8 mouse cellular contexts compared by ENCODE assay signal in genomic region chr5:74092833-74093555, GRCm38 (mm10). TPM values are rescaled to one million over a fixed set of nuclear protein-coding genes. Genes with fewer than 3 reads are reported as not detected.
DNase-seq lines count a peak whose midpoint lies in the region; ATAC-seq and TF ChIP-seq lines count a peak whose summit lies in the region.

No protein-coding gene starts in this region.

- peaks cover 21% of the 10 kb centered on the region for H3K4me1 ChIP-seq in forebrain, embryonic 10.5 days
- peaks cover 23% of the 10 kb centered on the region; the same call in 1 of the 2 replicates for H3K4me1 ChIP-seq in heart, embryonic 15.5 days (replicated peaks)
- H3K4me1 ChIP-seq in liver, embryonic 14.5 days (replicated peaks; ENCODE audit: control insufficient read depth in 2 of 2, insufficient read depth in 2 of 2, low read length in 1 of 2) = peaks cover 0 to 10% of the 10 kb centered on the region in 2 experiments
- H3K4me1 ChIP-seq in neural tube, embryonic 11.5 days (ENCODE audit: control insufficient read depth, insufficient read depth, low read length) = no peaks in the 10 kb centered on the region
- H3K4me1 ChIP-seq in stomach, postnatal 0 days (replicated peaks; ENCODE audit: control insufficient read depth, insufficient read depth) = no peaks in the 10 kb centered on the region

- peak; percentile 95 for ATAC-seq in heart, embryonic 15.5 days (replicated peaks; ENCODE audit: insufficient number of reproducible peaks, insufficient read depth, low FRiP score, low read depth)
- ATAC-seq in liver, embryonic 14.5 days (ENCODE audit: insufficient read depth) = peak; percentile 93
- peak; percentile 99 for ATAC-seq in neural tube, embryonic 11.5 days (ENCODE audit: insufficient read depth, low FRiP score, low TSS enrichment)
- peak; percentile 99 for ATAC-seq in stomach, postnatal 0 days (ENCODE audit: low FRiP score, low TSS enrichment)

- TF ChIP-seq EP300 in liver, embryonic 14.5 days (IDR thresholded peaks at IDR 0.05; ENCODE audit: low read depth) = no peak
- TF ChIP-seq EP300 in stomach, postnatal 0 days (optimal IDR thresholded peaks at IDR 0.05) = no peak

- H3K36me3 ChIP-seq in forebrain, embryonic 10.5 days (replicated peaks) = peaks cover 43% of the 10 kb centered on the region
- H3K36me3 ChIP-seq in heart, embryonic 15.5 days = peaks cover 20% of the 10 kb centered on the region; the same call in 1 of the 2 replicates
- peaks cover 5% of the 10 kb centered on the region for H3K36me3 ChIP-seq in liver, embryonic 14.5 days (replicated peaks; ENCODE audit: control insufficient read depth, insufficient read depth, low read depth)
- 0 out of 2 replicates have a peak, but pooled peaks cover 2% of the 10 kb centered on the region for H3K36me3 ChIP-seq in neural tube, embryonic 11.5 days (ENCODE audit: control insufficient read depth, insufficient read depth, low read length)
- H3K36me3 ChIP-seq in stomach, postnatal 0 days (ENCODE audit: control insufficient read depth, insufficient read depth, low read length) = 0 out of 2 replicates have a peak, but pooled peaks cover 3% of the 10 kb centered on the region

- no peaks in the 10 kb centered on the region; the same call in 1 of the 2 replicates for H3K9me3 ChIP-seq in forebrain, embryonic 10.5 days
- no peaks in the 10 kb centered on the region for H3K9me3 ChIP-seq in heart, embryonic 15.5 days (replicated peaks)
- no peaks in the 10 kb centered on the region for H3K9me3 ChIP-seq in liver, embryonic 14.5 days (ENCODE audit: control insufficient read depth, low read length)
- H3K9me3 ChIP-seq in neural tube, embryonic 11.5 days (ENCODE audit: control insufficient read depth, low read length) = no peaks in the 10 kb centered on the region
- no peaks in the 10 kb centered on the region for H3K9me3 ChIP-seq in stomach, postnatal 0 days (ENCODE audit: control insufficient read depth, low read length)

- H3K9ac ChIP-seq in heart, embryonic 15.5 days = peak overlapping the region; percentile 98
- peak overlapping the region; percentile 94 for H3K9ac ChIP-seq in liver, embryonic 14.5 days (replicated peaks)
- H3K9ac ChIP-seq in neural tube, embryonic 11.5 days (ENCODE audit: low read length) = peak overlapping the region; percentile 98
- H3K9ac ChIP-seq in stomach, postnatal 0 days (ENCODE audit: low read length) = peak overlapping the region; percentile 97

- no peak for TF ChIP-seq CTCF in liver, embryonic 14.5 days (IDR thresholded peaks at IDR 0.05; ENCODE audit: low read depth)
- no peak for TF ChIP-seq CTCF in stomach, postnatal 0 days (IDR thresholded peaks at IDR 0.05; ENCODE audit: low read depth)

- H3K4me2 ChIP-seq in heart, embryonic 15.5 days = peak overlapping the region; percentile 76
- peak overlapping the region; percentile 91 for H3K4me2 ChIP-seq in liver, embryonic 14.5 days (ENCODE audit: low read depth)
- peak overlapping the region; percentile 74 for H3K4me2 ChIP-seq in neural tube, embryonic 11.5 days (ENCODE audit: low read depth)
- peak overlapping the region; percentile 72 for H3K4me2 ChIP-seq in stomach, postnatal 0 days (replicated peaks; ENCODE audit: low read depth)

- H3K27me3 ChIP-seq in forebrain, embryonic 10.5 days (ENCODE audit: poor library complexity, severe bottlenecking) = no peaks in the 10 kb centered on the region
- H3K27me3 ChIP-seq in heart, embryonic 15.5 days = no peaks in the 10 kb centered on the region
- no peaks in the 10 kb centered on the region for H3K27me3 ChIP-seq in liver, embryonic 14.5 days (ENCODE audit: control insufficient read depth, insufficient read depth, low read length)
- no peaks in the 10 kb centered on the region for H3K27me3 ChIP-seq in neural tube, embryonic 11.5 days (ENCODE audit: control insufficient read depth, insufficient read depth, low read length)
- no peaks in the 10 kb centered on the region for H3K27me3 ChIP-seq in stomach, postnatal 0 days (ENCODE audit: control insufficient read depth, insufficient read depth, low read length)

- peak overlapping the region; percentile 99 for H3K4me3 ChIP-seq in forebrain, embryonic 10.5 days
- H3K4me3 ChIP-seq in heart, embryonic 15.5 days = peak overlapping the region; percentile 93
- H3K4me3 ChIP-seq in liver, embryonic 14.5 days (ENCODE audit: insufficient read depth in 1 of 2, low read depth in 2 of 2, low read length in 2 of 2) = peak overlapping the region; percentile 85
- H3K4me3 ChIP-seq in neural tube, embryonic 11.5 days (ENCODE audit: low read depth, low read length) = peak overlapping the region; percentile 91
- peak overlapping the region; percentile 86 for H3K4me3 ChIP-seq in stomach, postnatal 0 days (ENCODE audit: low read depth, low read length)

- under 1% methylated on average over 57 of the region's 57 CpGs for WGBS in forebrain, embryonic 10.5 days
- WGBS in heart, embryonic 15.5 days = under 1% methylated on average over 57 of the region's 57 CpGs
- under 1% methylated on average over 57 of the region's 57 CpGs for WGBS in liver, embryonic 14.5 days (ENCODE audit: insufficient replicate concordance)
- WGBS in neural tube, embryonic 11.5 days = under 1% methylated on average over 51 of the region's 57 CpGs
- WGBS in stomach, postnatal 0 days = under 1% methylated on average over 50 of the region's 57 CpGs

- peak overlapping the region; percentile 99 for H3K27ac ChIP-seq in forebrain, embryonic 10.5 days
- peak overlapping the region; percentile 94 for H3K27ac ChIP-seq in heart, embryonic 15.5 days
- H3K27ac ChIP-seq in liver, embryonic 14.5 days = peak overlapping the region; percentile 36
- H3K27ac ChIP-seq in neural tube, embryonic 11.5 days (ENCODE audit: low read depth, low read length) = peak overlapping the region; percentile 83
- H3K27ac ChIP-seq in stomach, postnatal 0 days (replicated peaks) = peak overlapping the region; percentile 94

- DNase-seq in CD8-positive naive resting alpha-beta T cell, adult 2 months (ENCODE audit: low read depth in 2 of 2, low spot score in 2 of 2) = peak; percentile 84
- peak; percentile 91 for DNase-seq in c-Kit-positive CD71-negative TER-119-negative erythroid progenitor cells, embryonic 14.5 days (ENCODE audit: low read depth)
- DNase-seq in forebrain, embryonic 10.5 days (ENCODE audit: extremely low spot score, low spot score) = peak; percentile 95
- peak; percentile 97 to 99 for DNase-seq in kidney, postnatal 25 days
- peak; percentile 93 to 96 (median 95) for DNase-seq in liver, embryonic 14.5 days (ENCODE audit: low read depth in 3 of 3, low spot score in 3 of 3)
- DNase-seq in neural tube, embryonic 11.5 days (ENCODE audit: low spot score) = peak; percentile 93
- DNase-seq in stomach, postnatal 0 days (ENCODE audit: low spot score) = peak; percentile 96

RNA-seq across cellular contexts. Expression of gene Usp46, which starts 24.8 kb away (rescaled TPM):
- 35.6 and 36.8 TPM in 2 replicates for polyA plus RNA-seq in forebrain, embryonic 10.5 days (2016; fragmentation: Nextera tagmentation; extraction: Ambion mirVana)
- polyA plus RNA-seq in heart, embryonic 15.5 days (2015; fragmentation: Nextera tagmentation; extraction: Ambion mirVana) = 25.6 and 26.9 TPM in 2 replicates
- 9.7 and 14.6 TPM in 2 replicates for polyA plus RNA-seq in liver, embryonic 14.5 days (2012; rRNA removed)
- polyA plus RNA-seq in liver, embryonic 14.5 days (2014; fragmentation: Nextera tagmentation; extraction: Ambion mirVana) = 23.8 and 27.9 TPM in 2 replicates
- 33.0 and 35.4 TPM in 2 replicates for polyA plus RNA-seq in neural tube, embryonic 11.5 days (2014; fragmentation: Nextera tagmentation; extraction: Ambion mirVana)
- 18.7 and 20.0 TPM in 2 replicates for polyA plus RNA-seq in stomach, postnatal 0 days (2015; fragmentation: Nextera tagmentation; extraction: Ambion mirVana)

Comparison
In these comparisons a context has a peak if more than half of its experiments do, and no peak if none do; other contexts are left out.
1. Peak in every context shown above with its lines: DNase-seq, ATAC-seq, H3K4me3 ChIP-seq and H3K27ac ChIP-seq.
2. H3K27ac ChIP-seq: peak in every context shown above with its lines; median percentile 99 in forebrain, embryonic 10.5 days; 94 in heart, embryonic 15.5 days; 94 in stomach, postnatal 0 days; 83 in neural tube, embryonic 11.5 days; 36 in liver, embryonic 14.5 days.